Mouse (Mus musculus) ovary, adult 2 months (tissue): ENCODE results near the gene Tmem230. TPM values are rescaled to one million over a fixed set of nuclear protein-coding genes. Genes with fewer than 3 reads are reported as not detected.

Experiments used
- polyA plus RNA-seq: library from polyadenylated mRNA; depleted of rRNA; stranded (reverse); fragments of >200 nt; gene quantifications from 2 replicates; pipeline ENCODE4 v1.2.3, GENCODE M21; 2012; rRNA removed

Gene Tmem230
- polyA plus RNA-seq: 246 and 291 TPM in 2 replicates

GRCm38 (mm10) chr2:132247539-132248313 is at the start of gene Tmem230:
Gene Tmem230 (minus strand): TSS chr2:132247807.

DNA sequence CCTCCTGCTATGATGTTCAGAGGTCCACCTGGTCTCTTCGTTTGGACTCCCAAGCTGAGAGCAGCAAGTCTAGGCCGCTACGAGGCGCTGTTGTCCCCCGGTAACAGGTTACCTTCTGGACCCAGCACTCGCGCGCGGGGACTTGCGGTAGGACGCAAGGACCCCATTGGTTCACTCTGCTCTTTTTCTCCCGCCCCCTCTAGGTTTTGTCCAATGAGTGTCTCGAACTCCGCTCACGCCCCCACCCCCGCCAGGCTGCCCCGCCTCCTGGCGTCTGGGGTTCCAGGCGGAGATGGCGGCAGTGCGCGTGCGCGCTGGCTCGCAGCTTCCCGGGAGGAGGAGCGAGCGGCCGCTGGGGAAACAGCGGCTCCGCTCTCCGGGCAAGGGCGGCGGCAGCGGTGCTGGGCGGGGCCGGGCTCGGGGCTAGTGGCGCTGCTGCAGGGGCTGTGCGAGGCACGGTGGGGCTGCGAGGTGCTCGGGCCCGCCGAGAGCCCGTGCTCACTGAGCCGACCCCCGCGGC is 15.3 kb upstream of the Tmem230 start, which contains the start of gene Cds2:
TSS of gene Cds2 (plus strand) at position 270 of the 520 bp plus-strand sequence.

GRCm38 (mm10) chr2:132252542-132253528 is 5.2 kb upstream of the Tmem230 start, which contains the start of gene Pcna:
Gene Pcna (minus strand): TSS chr2:132253314.

Other genes with a start within 250 kb of the Tmem230 start
- 41.6 and 51.1 TPM in 2 replicates for gene Rassf2, start 217.5 kb downstream of the Tmem230 start, polyA plus RNA-seq
- gene Slc23a2, start 102.7 kb downstream of the Tmem230 start, polyA plus RNA-seq: 64.7 and 66.0 TPM in 2 replicates
- gene Pcna, start 5.5 kb upstream of the Tmem230 start, polyA plus RNA-seq: 78.0 and 104 TPM in 2 replicates
- 29.3 and 35.2 TPM in 2 replicates for gene Cds2, start 15.3 kb upstream of the Tmem230 start, polyA plus RNA-seq
- gene Prokr2, start 137.6 kb upstream of the Tmem230 start, polyA plus RNA-seq: 0.09 and 0.16 TPM in 2 replicates